Mouse (Mus musculus): ENCODE data around the gene 1700017D01Rik.

The 1700017D01Rik gene

GRCm38 (mm10) chr19:11048009-11048408 lies 82.7 kb downstream of the 1700017D01Rik start:
- DNase-seq (ENCODE audit: low spot score in 2 of 2) = no peak
